Mouse (Mus musculus): ENCODE results near the gene Dnaja3. TPM values are rescaled to one million over a fixed set of nuclear protein-coding genes. Genes with fewer than 3 reads are reported as not detected.

The Dnaja3 gene
- 49.1 and 54.0 TPM in 2 replicates for polyA plus RNA-seq (2014; fragmentation: Nextera tagmentation; extraction: Ambion mirVana)

GRCm38 (mm10) chr16:4639831-4640237 lies at the start of gene Dnaja3, which contains the start of gene Vasn:
Dnaja3 (plus strand) TSS chr16:4639989.
Vasn (plus strand) TSS chr16:4639941.
- 0% methylated on average over 22 of the region's 22 CpGs for WGBS
- Histone ChIP-seq H3K9ac (ENCODE audit: low read depth, low read length) (peak within 1 kb of the TSS; percentile 67), H3K9me3 (ENCODE audit: control insufficient read depth, low read length) (no peaks in the 10 kb centered on the region), H3K4me2 (replicated peaks; ENCODE audit: low read depth, low read length) (peak within 1 kb of the TSS; percentile 90), H3K27me3 (ENCODE audit: control insufficient read depth, insufficient read depth, low read length) (no peaks in the 10 kb centered on the region), H3K36me3 (ENCODE audit: control insufficient read depth, insufficient read depth, low read length) (no peaks in the 10 kb centered on the region), H3K4me3 (ENCODE audit: low read depth, low read length) (peak within 1 kb of the TSS; percentile 60), H3K4me1 (replicated peaks; ENCODE audit: control insufficient read depth, insufficient read depth, low read length) (peaks cover 6% of the 10 kb centered on the region; the same call in 1 of the 2 replicates), H3K27ac (ENCODE audit: low read depth, low read length) (peak within 1 kb of the TSS; percentile 59; the same call in 1 of the 2 replicates)
- peak; percentile 95 for ATAC-seq (ENCODE audit: low FRiP score)
- peak; percentile 88 for DNase-seq (ENCODE audit: low spot score)

- DNase-seq (ENCODE audit: low spot score) (no peak), ATAC-seq (ENCODE audit: low FRiP score) (no peak)
- Histone ChIP-seq H3K4me1 (replicated peaks; ENCODE audit: control insufficient read depth, insufficient read depth, low read length) (peaks cover 10% of the 10 kb centered on the region), H3K27ac (ENCODE audit: low read depth, low read length) (no peak overlapping the region), H3K36me3 (ENCODE audit: control insufficient read depth, insufficient read depth, low read length) (no peaks in the 10 kb centered on the region), H3K9ac (ENCODE audit: low read depth, low read length) (no peak overlapping the region), H3K4me3 (ENCODE audit: low read depth, low read length) (no peak overlapping the region), H3K27me3 (ENCODE audit: control insufficient read depth, insufficient read depth, low read length) (no peaks in the 10 kb centered on the region), H3K9me3 (ENCODE audit: control insufficient read depth, low read length) (no peaks in the 10 kb centered on the region), H3K4me2 (replicated peaks; ENCODE audit: low read depth, low read length) (no peak overlapping the region)
- 95% methylated on average over 9 of the region's 9 CpGs for WGBS
Measured at GRCm38 (mm10) chr16:4590236-4590635, 49.6 kb upstream of the Dnaja3 start.

- WGBS: 14% methylated on average over 32 of the region's 32 CpGs
- no peaks in the 10 kb centered on the region for H3K9me3 ChIP-seq (ENCODE audit: control insufficient read depth, low read length)
- H3K27ac ChIP-seq (ENCODE audit: low read depth, low read length): peak overlapping the region; percentile 98
- H3K36me3 ChIP-seq (ENCODE audit: control insufficient read depth, insufficient read depth, low read length): no peaks in the 10 kb centered on the region
- peak overlapping the region; percentile 96 for H3K4me2 ChIP-seq (replicated peaks; ENCODE audit: low read depth, low read length)
- H3K9ac ChIP-seq (ENCODE audit: low read depth, low read length): peak overlapping the region; percentile 47; the same call in 1 of the 2 replicates
- H3K4me3 ChIP-seq (ENCODE audit: low read depth, low read length): peak overlapping the region; percentile 89
- no peaks in the 10 kb centered on the region for H3K27me3 ChIP-seq (ENCODE audit: control insufficient read depth, insufficient read depth, low read length)
- ATAC-seq (ENCODE audit: low FRiP score) (no peak), DNase-seq (ENCODE audit: low spot score) (peak; percentile 73)
- peaks cover 27% of the 10 kb centered on the region for H3K4me1 ChIP-seq (replicated peaks; ENCODE audit: control insufficient read depth, insufficient read depth, low read length)
Measured at GRCm38 (mm10) chr16:4592909-4593875, 46.6 kb upstream of the Dnaja3 start.

- Histone ChIP-seq H3K9me3 (ENCODE audit: control insufficient read depth, low read length) (no peaks in the 10 kb centered on the region), H3K9ac (ENCODE audit: low read depth, low read length) (peak within 1 kb of the TSS; percentile 95), H3K27me3 (ENCODE audit: control insufficient read depth, insufficient read depth, low read length) (no peaks in the 10 kb centered on the region), H3K27ac (ENCODE audit: low read depth, low read length) (peak within 1 kb of the TSS; percentile 98), H3K4me3 (ENCODE audit: low read depth, low read length) (peak within 1 kb of the TSS; percentile 89), H3K4me1 (replicated peaks; ENCODE audit: control insufficient read depth, insufficient read depth, low read length) (peaks cover 35% of the 10 kb centered on the region), H3K36me3 (ENCODE audit: control insufficient read depth, insufficient read depth, low read length) (no peaks in the 10 kb centered on the region), H3K4me2 (replicated peaks; ENCODE audit: low read depth, low read length) (peak within 1 kb of the TSS; percentile 96)
- WGBS: under 1% methylated on average over 14 of the region's 74 CpGs
- ATAC-seq (ENCODE audit: low FRiP score): peak; percentile 89
- DNase-seq (ENCODE audit: low spot score): peak; percentile 92
Measured at GRCm38 (mm10) chr16:4593971-4594813, 45.6 kb upstream of the Dnaja3 start, which contains the start of gene Glis2. Glis2 (plus strand) TSS chr16:4594713.

GRCm38 (mm10) chr16:4594814-4595526 lies 44.8 kb upstream of the Dnaja3 start:
- no peaks in the 10 kb centered on the region for H3K9me3 ChIP-seq (ENCODE audit: control insufficient read depth, low read length)
- ATAC-seq (ENCODE audit: low FRiP score): peak; percentile 39
- under 1% methylated on average over 36 of the region's 52 CpGs for WGBS
- H3K27ac ChIP-seq (ENCODE audit: low read depth, low read length): peak overlapping the region; percentile 98
- peak overlapping the region; percentile 89 for H3K4me3 ChIP-seq (ENCODE audit: low read depth, low read length)
- DNase-seq (ENCODE audit: low spot score): peak; percentile 67
- H3K27me3 ChIP-seq (ENCODE audit: control insufficient read depth, insufficient read depth, low read length): no peaks in the 10 kb centered on the region
- peaks cover 38% of the 10 kb centered on the region for H3K4me1 ChIP-seq (replicated peaks; ENCODE audit: control insufficient read depth, insufficient read depth, low read length)
- peak overlapping the region; percentile 96 for H3K4me2 ChIP-seq (replicated peaks; ENCODE audit: low read depth, low read length)
- H3K9ac ChIP-seq (ENCODE audit: low read depth, low read length): peak overlapping the region; percentile 95
- no peaks in the 10 kb centered on the region for H3K36me3 ChIP-seq (ENCODE audit: control insufficient read depth, insufficient read depth, low read length)

GRCm38 (mm10) chr16:4595527-4595963 lies 44.2 kb upstream of the Dnaja3 start:
- Histone ChIP-seq H3K27ac (ENCODE audit: low read depth, low read length) (peak overlapping the region; percentile 98), H3K4me3 (ENCODE audit: low read depth, low read length) (peak overlapping the region; percentile 89), H3K36me3 (ENCODE audit: control insufficient read depth, insufficient read depth, low read length) (no peaks in the 10 kb centered on the region), H3K9me3 (ENCODE audit: control insufficient read depth, low read length) (no peaks in the 10 kb centered on the region), H3K27me3 (ENCODE audit: control insufficient read depth, insufficient read depth, low read length) (no peaks in the 10 kb centered on the region), H3K9ac (ENCODE audit: low read depth, low read length) (peak overlapping the region; percentile 95), H3K4me1 (replicated peaks; ENCODE audit: control insufficient read depth, insufficient read depth, low read length) (peaks cover 40% of the 10 kb centered on the region), H3K4me2 (replicated peaks; ENCODE audit: low read depth, low read length) (peak overlapping the region; percentile 96)
- DNase-seq (ENCODE audit: low spot score): no peak
- 3% methylated on average over 4 of the region's 5 CpGs for WGBS
- ATAC-seq (ENCODE audit: low FRiP score): peak; percentile 2; the same call in 1 of the 2 replicates

- Histone ChIP-seq H3K9ac (ENCODE audit: low read depth, low read length) (peak overlapping the region; percentile 95), H3K27me3 (ENCODE audit: control insufficient read depth, insufficient read depth, low read length) (no peaks in the 10 kb centered on the region), H3K27ac (ENCODE audit: low read depth, low read length) (peak overlapping the region; percentile 98), H3K4me3 (ENCODE audit: low read depth, low read length) (peak overlapping the region; percentile 89), H3K4me2 (replicated peaks; ENCODE audit: low read depth, low read length) (peak overlapping the region; percentile 96), H3K9me3 (ENCODE audit: control insufficient read depth, low read length) (no peaks in the 10 kb centered on the region), H3K4me1 (replicated peaks; ENCODE audit: control insufficient read depth, insufficient read depth, low read length) (peaks cover 45% of the 10 kb centered on the region), H3K36me3 (ENCODE audit: control insufficient read depth, insufficient read depth, low read length) (no peaks in the 10 kb centered on the region)
- peak; percentile 25; the same call in 1 of the 2 replicates for ATAC-seq (ENCODE audit: low FRiP score)
- 3% methylated on average over 3 of the region's 3 CpGs for WGBS
- DNase-seq (ENCODE audit: low spot score): peak; percentile 50
Measured at GRCm38 (mm10) chr16:4596141-4596728, 43.6 kb upstream of the Dnaja3 start.

All from hindbrain, embryonic 11.5 days (tissue).